Mouse (Mus musculus) bone marrow, adult 2 months (tissue): ENCODE results near the gene Zfp318.

ENCODE experiments used
- CTCF ChIP-seq: fragments of 200-500 bp; IDR thresholded peaks from 2 replicates; pipeline ENCODE4 v1.5.1; 2011; ENCODE audit warnings: low read length, control low read depth; ENCODE audit not compliant: control insufficient read depth, insufficient read depth
- POLR2A ChIP-seq: fragments of 200-500 bp; IDR thresholded peaks from 2 replicates; pipeline ENCODE4 v1.6.1; 2011; ENCODE audit warnings: low read depth, mild to moderate bottlenecking, control low read depth, low read length, borderline replicate concordance; ENCODE audit not compliant: control insufficient read depth

- TF ChIP-seq POLR2A (no peak), CTCF (0 out of 2 replicates have a peak, but pooled peaks have one; percentile 7)
Measured at GRCm38 (mm10) chr17:46408478-46408877, 24.9 kb downstream of the Zfp318 start.
